Mouse (Mus musculus) MEL (cell line): ENCODE results near the gene Vmn1r218. TPM values are rescaled to one million over a fixed set of nuclear protein-coding genes. Genes with fewer than 3 reads are reported as not detected.

Experiments
- DNase-seq: peaks from one replicate; pipeline ENCODE4 v3.0.0; 2011; ENCODE audit warnings: low read depth, low spot score
- H3K27ac ChIP-seq: 2 replicates; pipeline ENCODE4 v1.5.1; 2012; ENCODE audit warnings: low read depth, mild to moderate bottlenecking, control low read depth, low read length, moderate library complexity; ENCODE audit not compliant: control insufficient read depth
- H3K27me3 ChIP-seq, 2 experiments: fragments of 150-350 bp in 1 of 2; sonication (generic) in 1 of 2; 2 replicates each; pipeline ENCODE4 v1.6.1; 2012; ENCODE audit warnings: low read length in 2 of 2, mild to moderate bottlenecking in 2 of 2, improper control_type of control experiment in 1 of 2, moderate library complexity in 1 of 2; ENCODE audit not compliant: insufficient read depth in 2 of 2, control insufficient read depth in 1 of 2
- H3K36me3 ChIP-seq, 2 experiments: 2 replicates each; pipeline ENCODE4 v1.6.1; 2012 to 2014; ENCODE audit warnings: low read length in 2 of 2, improper control_type of control experiment in 1 of 2, inconsistent platforms in 1 of 2, mild to moderate bottlenecking in 1 of 2; ENCODE audit not compliant: insufficient read depth in 2 of 2, control insufficient read depth in 1 of 2
- H3K4me1 ChIP-seq, 2 experiments: fragments of 150-350 bp in 1 of 2; sonication (generic) in 1 of 2; 2 replicates each; pipeline ENCODE4 v1.6.1; 2012; ENCODE audit warnings: low read length in 2 of 2, improper control_type of control experiment in 1 of 2, mild to moderate bottlenecking in 1 of 2; ENCODE audit not compliant: insufficient read depth in 2 of 2, control insufficient read depth in 1 of 2
- H3K4me3 ChIP-seq, 2 experiments: fragments of 150-350 bp in 1 of 2; sonication (generic) in 1 of 2; 2 replicates each; pipeline ENCODE4 v1.5.1; 2012; ENCODE audit warnings: low read depth in 2 of 2, low read length in 2 of 2, mild to moderate bottlenecking in 2 of 2, moderate library complexity in 2 of 2, control low read depth in 1 of 2, improper control_type of control experiment in 1 of 2; ENCODE audit not compliant: control insufficient read depth in 1 of 2, insufficient read depth in 1 of 2
- H3K79me2 ChIP-seq: 2 replicates; pipeline ENCODE4 v1.6.1; 2012; ENCODE audit warnings: mild to moderate bottlenecking, low read length, moderate library complexity; ENCODE audit not compliant: control insufficient read depth, poor library complexity, insufficient read depth
- H3K9ac ChIP-seq: 2 replicates; pipeline ENCODE4 v1.6.1; 2012; ENCODE audit warnings: low read depth, mild to moderate bottlenecking, control low read depth, low read length, moderate library complexity; ENCODE audit not compliant: control insufficient read depth, poor library complexity, severe bottlenecking
- H3K9me3 ChIP-seq: fragments of 150-350 bp; sonication (generic); replicated peaks from 2 replicates; pipeline ENCODE4 v1.6.1; 2012; ENCODE audit warnings: mild to moderate bottlenecking, low read length, improper control_type of control experiment, moderate library complexity; ENCODE audit not compliant: insufficient read depth
- CHD1 ChIP-seq: IDR thresholded peaks from 2 replicates; pipeline ENCODE4 v1.6.1; 2012; ENCODE audit warnings: low read depth, mild to moderate bottlenecking, inconsistent platforms, low read length, improper control_type of control experiment
- CHD2 ChIP-seq: IDR thresholded peaks from 2 replicates; pipeline ENCODE4 v1.6.1; 2011; ENCODE audit warnings: low read length, improper control_type of control experiment
- E2F4 ChIP-seq: IDR thresholded peaks from 2 replicates; pipeline ENCODE4 v1.6.1; 2011; ENCODE audit warnings: low read depth, low read length, improper control_type of control experiment, borderline replicate concordance
- EP300 ChIP-seq, 2 experiments: IDR thresholded peaks; 2 replicates each; pipeline ENCODE4 v1.6.1; 2011; ENCODE audit warnings: improper control_type of control experiment in 2 of 2, low read length in 2 of 2, low read depth in 1 of 2, mild to moderate bottlenecking in 1 of 2
- ETS1 ChIP-seq: IDR thresholded peaks from 2 replicates; pipeline ENCODE4 v1.6.1; 2012; ENCODE audit warnings: low read depth, mild to moderate bottlenecking, inconsistent platforms, low read length, improper control_type of control experiment, moderate library complexity
- GATA1 ChIP-seq: IDR thresholded peaks from 2 replicates; pipeline ENCODE4 v1.6.1; 2011; ENCODE audit warnings: low read depth, low read length, improper control_type of control experiment
- JUND ChIP-seq: IDR thresholded peaks from 2 replicates; pipeline ENCODE4 v1.6.1; 2011; ENCODE audit warnings: low read depth, mild to moderate bottlenecking, improper control_type of control experiment, low read length
- MAFK ChIP-seq: IDR thresholded peaks from 2 replicates; pipeline ENCODE4 v1.6.1; 2011; ENCODE audit warnings: low read depth, mild to moderate bottlenecking, low read length, improper control_type of control experiment, borderline replicate concordance
- MAX ChIP-seq: IDR thresholded peaks from 2 replicates; pipeline ENCODE4 v1.6.1; 2011; ENCODE audit warnings: low read length, improper control_type of control experiment
- MAZ ChIP-seq: IDR thresholded peaks from 2 replicates; pipeline ENCODE4 v1.6.1; 2012; ENCODE audit warnings: low read depth, mild to moderate bottlenecking, inconsistent platforms, low read length, improper control_type of control experiment
- MXI1 ChIP-seq: IDR thresholded peaks from 2 replicates; pipeline ENCODE4 v1.6.1; 2011; ENCODE audit warnings: mild to moderate bottlenecking, low read depth, low read length, improper control_type of control experiment
- MYB ChIP-seq: IDR thresholded peaks from 2 replicates; pipeline ENCODE4 v1.6.1; 2011; ENCODE audit warnings: mild to moderate bottlenecking, low read depth, low read length, improper control_type of control experiment
- NRF1 ChIP-seq: IDR thresholded peaks from 2 replicates; pipeline ENCODE4 v1.6.1; 2014; ENCODE audit warnings: low read depth, mild to moderate bottlenecking, inconsistent platforms, low read length, improper control_type of control experiment, moderate library complexity; ENCODE audit not compliant: poor library complexity, insufficient read depth, severe bottlenecking
- POLR2AphosphoS5 ChIP-seq: IDR thresholded peaks from 2 replicates; pipeline ENCODE4 v1.6.1; 2012; ENCODE audit warnings: low read depth, borderline replicate concordance, mild to moderate bottlenecking, inconsistent platforms, low read length, moderate library complexity, mixed read lengths
- RCOR1 ChIP-seq: IDR thresholded peaks from 2 replicates; pipeline ENCODE4 v1.6.1; 2012; ENCODE audit warnings: low read depth, mild to moderate bottlenecking, inconsistent platforms, low read length, improper control_type of control experiment
- SMC3 ChIP-seq: IDR thresholded peaks from 2 replicates; pipeline ENCODE4 v1.6.1; 2011; ENCODE audit warnings: low read depth, low read length, improper control_type of control experiment
- TBP ChIP-seq: IDR thresholded peaks from 2 replicates; pipeline ENCODE4 v1.8.0; 2011; ENCODE audit warnings: low read depth, low read length, improper control_type of control experiment
- UBTF ChIP-seq: IDR thresholded peaks from 2 replicates; pipeline ENCODE4 v1.6.1; 2012; ENCODE audit warnings: low read depth, mild to moderate bottlenecking, inconsistent platforms, low read length, improper control_type of control experiment, moderate library complexity, borderline replicate concordance; ENCODE audit not compliant: insufficient read depth
- USF1 ChIP-seq: IDR thresholded peaks from 2 replicates; pipeline ENCODE4 v1.6.1; 2014; ENCODE audit warnings: low read depth, mild to moderate bottlenecking, inconsistent platforms, low read length, improper control_type of control experiment, moderate library complexity
- USF2 ChIP-seq, 2 experiments: IDR thresholded peaks; 2 replicates each; pipeline ENCODE4 v1.6.1; 2011 to 2012; ENCODE audit warnings: improper control_type of control experiment in 2 of 2, low read length in 2 of 2, borderline replicate concordance in 1 of 2, inconsistent platforms in 1 of 2, low read depth in 1 of 2, mild to moderate bottlenecking in 1 of 2; ENCODE audit not compliant: insufficient read depth in 1 of 2
- ZKSCAN1 ChIP-seq: IDR thresholded peaks from 2 replicates; pipeline ENCODE4 v1.6.1; 2012; ENCODE audit warnings: low read depth, mild to moderate bottlenecking, inconsistent platforms, low read length, improper control_type of control experiment, moderate library complexity
- ZMIZ1 ChIP-seq: IDR thresholded peaks from 2 replicates; pipeline ENCODE4 v1.6.1; 2012; ENCODE audit warnings: low read depth, mild to moderate bottlenecking, inconsistent platforms, low read length, improper control_type of control experiment, moderate library complexity
- polyA plus RNA-seq, 2 experiments: library from polyadenylated mRNA; stranded (reverse) in 1 of 2; unstranded in 1 of 2; fragments of >175 nt in 1 of 2; fragments of >200 nt in 1 of 2; gene quantifications; 2 replicates each; pipeline versions ENCODE4 v1.2.1 to v1.2.4; 2012; ENCODE audit warnings: low replicate concordance in 2 of 2, low read depth in 1 of 2; ENCODE audit not compliant: insufficient read length in 2 of 2, insufficient read depth in 1 of 2, missing spikeins in 1 of 2
- total RNA-seq: library from RNA; depleted of rRNA; stranded (reverse); fragments of 300-350 nt; gene quantifications from 2 replicates; pipeline ENCODE4 v1.2.3, GENCODE M21; 2012

Vmn1r218 gene
- total and polyA plus RNA-seq, 3 experiments, result 0.01 TPM; not detected in 2

DNA sequence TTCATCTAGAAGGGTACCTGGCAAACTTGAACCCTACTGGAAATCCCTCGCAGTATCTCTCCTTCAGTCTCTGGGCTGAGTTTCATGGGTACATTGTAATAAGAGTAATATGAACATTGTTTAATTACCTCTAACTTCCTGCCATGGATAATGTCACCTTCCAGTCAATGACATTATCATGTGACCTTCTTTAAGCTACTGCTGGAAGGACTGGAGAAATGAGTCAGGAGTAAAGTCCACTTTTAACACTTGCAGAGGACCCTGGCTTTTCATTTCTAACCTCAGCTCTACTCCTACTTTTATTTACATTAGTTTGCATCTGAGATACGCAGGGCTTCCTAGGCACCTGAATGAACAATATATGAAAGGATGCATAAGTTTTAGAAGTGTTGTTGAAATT is 12.3 kb upstream of the Vmn1r218 start:
- DNase-seq, result no peak
- no peaks in the 10 kb centered on the region for H3K27me3 ChIP-seq
- H3K9me3 ChIP-seq, result no peaks in the 10 kb centered on the region
- H3K9ac ChIP-seq, result no peak overlapping the region
- TF ChIP-seq TBP (no peak), USF2 (IDR thresholded peaks at IDR 0.05; ENCODE audit: borderline replicate concordance in 1 of 2, insufficient read depth in 1 of 2, low read depth in 1 of 2, low read length in 2 of 2) (no peak), EP300 (IDR thresholded peaks at IDR 0.05; ENCODE audit: low read depth in 1 of 2, low read length in 2 of 2) (no peak), MYB (no peak)
- H3K79me2 ChIP-seq, result no peaks in the 10 kb centered on the region
- H3K27ac ChIP-seq, result no peak overlapping the region
- H3K36me3 ChIP-seq, result no peaks in the 10 kb centered on the region
- no peak overlapping the region for H3K4me3 ChIP-seq
- H3K4me1 ChIP-seq, result no peaks in the 10 kb centered on the region

- Histone ChIP-seq H3K9ac (no peak overlapping the region), H3K36me3 (no peaks in the 10 kb centered on the region), H3K27ac (no peak overlapping the region), H3K27me3 (no peaks in the 10 kb centered on the region), H3K79me2 (no peaks in the 10 kb centered on the region), H3K4me1 (no peaks in the 10 kb centered on the region), H3K4me3 (no peak overlapping the region), H3K9me3 (no peaks in the 10 kb centered on the region)
- TF ChIP-seq MAZ (no peak), USF2 (IDR thresholded peaks at IDR 0.05; ENCODE audit: borderline replicate concordance in 1 of 2, insufficient read depth in 1 of 2, low read depth in 1 of 2, low read length in 2 of 2) (no peak), MXI1 (no peak), MAX (no peak), UBTF (no peak), POLR2AphosphoS5 (no peak), CHD1 (no peak), JUND (no peak), CHD2 (no peak), RCOR1 (no peak), MYB (no peak), GATA1 (no peak), ZKSCAN1 (no peak), SMC3 (no peak), USF1 (no peak), E2F4 (no peak), ZMIZ1 (no peak), ETS1 (no peak), NRF1 (no peak), MAFK (no peak)
- DNase-seq, result no peak
These were observed 546 bp downstream of the Vmn1r218 start for GRCm38 (mm10) chr13:23133501-23133900.
